Mouse (Mus musculus): ENCODE measurements at regions not wholly inside any gene's neighbourhood (a gene's known extent, or its start where the extent isn't known, plus 50 kb on each side); places are given as distances from the start of the nearest gene placed in this dataset.

GRCm38 (mm10) chr13:91305697-91306405 lies 82.1 kb upstream of the Atg10 start:
- no peak for DNase-seq (ENCODE audit: low read depth in 1 of 2, low spot score in 2 of 2)
- Histone ChIP-seq H3K27me3 (ENCODE audit: control insufficient read depth, insufficient read depth, low read length) (no peaks in the 10 kb centered on the region), H3K4me3 (ENCODE audit: extremely low read depth, insufficient read depth, insufficient read length) (no peak overlapping the region), H3K36me3 (ENCODE audit: control insufficient read depth, insufficient read depth, low read length) (no peaks in the 10 kb centered on the region), H3K4me1 (ENCODE audit: control insufficient read depth, insufficient read depth, insufficient read length) (no peaks in the 10 kb centered on the region), H3K27ac (ENCODE audit: insufficient read depth, low read length) (no peak overlapping the region)
- 78% methylated on average over 6 of the region's 6 CpGs for WGBS
- no peak for TF ChIP-seq CTCF (IDR thresholded peaks at IDR 0.05; ENCODE audit: extremely low read depth, insufficient read depth, insufficient read length, insufficient replicate concordance)
- no peak for TF ChIP-seq POLR2A (IDR thresholded peaks at IDR 0.05; ENCODE audit: low read depth, low read length)

- DNase-seq (ENCODE audit: low read depth in 1 of 2, low spot score in 2 of 2): no peak
- Histone ChIP-seq H3K4me3 (ENCODE audit: extremely low read depth, insufficient read depth, insufficient read length) (no peak overlapping the region), H3K36me3 (ENCODE audit: control insufficient read depth, insufficient read depth, low read length) (no peaks in the 10 kb centered on the region), H3K27me3 (ENCODE audit: control insufficient read depth, insufficient read depth, low read length) (no peaks in the 10 kb centered on the region), H3K27ac (ENCODE audit: insufficient read depth, low read length) (no peak overlapping the region), H3K4me1 (ENCODE audit: control insufficient read depth, insufficient read depth, insufficient read length) (no peaks in the 10 kb centered on the region)
- WGBS: 46% methylated on average over 4 of the region's 4 CpGs
- TF ChIP-seq POLR2A (IDR thresholded peaks at IDR 0.05; ENCODE audit: low read depth, low read length) (no peak), CTCF (IDR thresholded peaks at IDR 0.05; ENCODE audit: extremely low read depth, insufficient read depth, insufficient read length, insufficient replicate concordance) (no peak)
These were observed 82.8 kb upstream of the Atg10 start for GRCm38 (mm10) chr13:91306545-91306944.

DNA sequence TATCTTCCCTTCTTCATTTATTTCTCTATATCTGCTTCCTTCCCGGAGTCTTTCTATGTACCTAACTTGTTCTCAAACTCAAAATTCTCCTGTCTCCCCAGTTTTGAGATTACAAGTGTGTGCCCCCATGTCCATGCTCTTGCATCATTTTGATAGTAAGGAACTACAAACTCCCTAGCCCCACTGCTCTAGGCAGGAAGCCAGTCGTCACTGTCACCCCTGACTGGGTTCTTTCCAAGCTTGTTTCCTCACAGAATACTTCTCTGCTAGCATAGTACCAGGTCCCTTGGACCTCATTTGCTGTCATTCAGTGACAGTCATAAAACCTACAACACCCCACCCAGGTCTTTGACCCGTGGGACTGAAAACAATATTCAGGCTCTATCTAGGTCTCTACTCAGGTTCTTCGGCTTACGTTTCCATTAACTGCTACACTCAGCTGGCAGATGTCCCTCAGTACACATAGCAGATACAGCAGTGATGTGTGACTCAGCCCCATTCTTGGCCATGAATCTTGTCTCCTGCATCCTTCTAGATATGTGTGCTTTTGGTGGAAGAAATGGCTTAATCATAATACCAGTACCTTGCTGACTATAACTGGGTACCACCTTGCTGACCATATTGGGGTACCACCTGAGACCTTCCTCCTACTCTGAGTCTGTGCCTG lies 89.3 kb upstream of the Atg10 start:
- Histone ChIP-seq H3K36me3 (ENCODE audit: control insufficient read depth, insufficient read depth, low read length) (no peaks in the 10 kb centered on the region), H3K4me1 (ENCODE audit: control insufficient read depth, insufficient read depth, insufficient read length) (no peaks in the 10 kb centered on the region), H3K4me3 (ENCODE audit: extremely low read depth, insufficient read depth, insufficient read length) (no peak overlapping the region), H3K27ac (ENCODE audit: insufficient read depth, low read length) (no peak overlapping the region), H3K27me3 (ENCODE audit: control insufficient read depth, insufficient read depth, low read length) (no peaks in the 10 kb centered on the region)
- no peak for DNase-seq (ENCODE audit: low read depth in 1 of 2, low spot score in 2 of 2)
- 61% methylated on average over 5 of the region's 5 CpGs for WGBS
- TF ChIP-seq CTCF (IDR thresholded peaks at IDR 0.05; ENCODE audit: extremely low read depth, insufficient read depth, insufficient read length, insufficient replicate concordance): no peak
- no peak for TF ChIP-seq POLR2A (IDR thresholded peaks at IDR 0.05; ENCODE audit: low read depth, low read length)

- WGBS: 95% methylated on average over 6 of the region's 6 CpGs
- no peaks in the 10 kb centered on the region for H3K27me3 ChIP-seq (ENCODE audit: control insufficient read depth, insufficient read depth, low read length)
- TF ChIP-seq POLR2A (IDR thresholded peaks at IDR 0.05; ENCODE audit: low read depth, low read length) (no peak), CTCF (IDR thresholded peaks at IDR 0.05; ENCODE audit: extremely low read depth, insufficient read depth, insufficient read length, insufficient replicate concordance) (no peak)
These were observed 98.6 kb upstream of the Atg10 start for GRCm38 (mm10) chr13:91322331-91322730.

GRCm38 (mm10) chr13:91326834-91327233 lies 103.1 kb upstream of the Atg10 start:
- no peak overlapping the region for H3K27ac ChIP-seq (ENCODE audit: insufficient read depth, low read length)
- no peak overlapping the region for H3K4me3 ChIP-seq (ENCODE audit: extremely low read depth, insufficient read depth, insufficient read length)
- TF ChIP-seq POLR2A (IDR thresholded peaks at IDR 0.05; ENCODE audit: low read depth, low read length): no peak
- TF ChIP-seq CTCF (IDR thresholded peaks at IDR 0.05; ENCODE audit: extremely low read depth, insufficient read depth, insufficient read length, insufficient replicate concordance): no peak
- no peaks in the 10 kb centered on the region for H3K36me3 ChIP-seq (ENCODE audit: control insufficient read depth, insufficient read depth, low read length)
- H3K27me3 ChIP-seq (ENCODE audit: control insufficient read depth, insufficient read depth, low read length): no peaks in the 10 kb centered on the region
- no peak for DNase-seq (ENCODE audit: low read depth in 1 of 2, low spot score in 2 of 2)
- H3K4me1 ChIP-seq (ENCODE audit: control insufficient read depth, insufficient read depth, insufficient read length): no peaks in the 10 kb centered on the region
- 83% methylated on average over 3 of the region's 3 CpGs for WGBS

More at GRCm38 (mm10) chr13:91322331-91322730, 98.6 kb upstream of the Atg10 start:
- no peaks in the 10 kb centered on the region for H3K36me3 ChIP-seq (ENCODE audit: control insufficient read depth, insufficient read depth, low read length)
- H3K27ac ChIP-seq (ENCODE audit: insufficient read depth, low read length): no peak overlapping the region
- no peak for DNase-seq (ENCODE audit: low read depth in 1 of 2, low spot score in 2 of 2)
- H3K4me1 ChIP-seq (ENCODE audit: control insufficient read depth, insufficient read depth, insufficient read length): no peaks in the 10 kb centered on the region
- H3K4me3 ChIP-seq (ENCODE audit: extremely low read depth, insufficient read depth, insufficient read length): no peak overlapping the region

GRCm38 (mm10) chr13:91334283-91334682 lies 110.5 kb upstream of the Atg10 start:
- no peaks in the 10 kb centered on the region for H3K27me3 ChIP-seq (ENCODE audit: control insufficient read depth, insufficient read depth, low read length)
- no peak overlapping the region for H3K4me3 ChIP-seq (ENCODE audit: extremely low read depth, insufficient read depth, insufficient read length)
- DNase-seq (ENCODE audit: low read depth in 1 of 2, low spot score in 2 of 2): no peak
- TF ChIP-seq CTCF (IDR thresholded peaks at IDR 0.05; ENCODE audit: extremely low read depth, insufficient read depth, insufficient read length, insufficient replicate concordance): no peak
- TF ChIP-seq POLR2A (IDR thresholded peaks at IDR 0.05; ENCODE audit: low read depth, low read length): no peak
- no peak overlapping the region for H3K27ac ChIP-seq (ENCODE audit: insufficient read depth, low read length)
- no peaks in the 10 kb centered on the region for H3K4me1 ChIP-seq (ENCODE audit: control insufficient read depth, insufficient read depth, insufficient read length)
- H3K36me3 ChIP-seq (ENCODE audit: control insufficient read depth, insufficient read depth, low read length): no peaks in the 10 kb centered on the region

DNA sequence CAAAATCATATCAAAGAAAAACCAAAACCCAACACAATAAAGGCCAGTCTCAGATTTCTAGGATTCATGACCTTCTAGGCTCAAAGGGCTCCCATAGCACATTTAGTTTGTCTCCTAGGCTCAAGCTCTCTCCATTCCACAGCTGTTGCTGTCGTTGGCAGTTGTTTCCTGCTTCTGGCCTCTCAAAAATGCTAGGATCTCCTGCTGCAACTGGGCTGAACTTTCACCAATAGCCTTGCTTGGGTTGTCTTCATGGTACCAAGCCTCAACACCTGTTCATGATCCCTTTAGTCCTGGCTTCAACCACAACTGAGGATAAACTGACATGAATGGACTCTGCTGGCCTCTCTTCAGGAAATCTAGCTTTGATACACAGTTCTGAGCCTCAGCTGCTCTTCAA lies 115.9 kb upstream of the Ssbp2 start:
- Histone ChIP-seq H3K36me3 (ENCODE audit: control insufficient read depth, insufficient read depth, low read length) (no peaks in the 10 kb centered on the region), H3K4me1 (ENCODE audit: control insufficient read depth, insufficient read depth, insufficient read length) (no peaks in the 10 kb centered on the region), H3K27ac (ENCODE audit: insufficient read depth, low read length) (no peak overlapping the region), H3K27me3 (ENCODE audit: control insufficient read depth, insufficient read depth, low read length) (no peaks in the 10 kb centered on the region), H3K4me3 (ENCODE audit: extremely low read depth, insufficient read depth, insufficient read length) (no peak overlapping the region)
- TF ChIP-seq POLR2A (IDR thresholded peaks at IDR 0.05; ENCODE audit: low read depth, low read length) (no peak), CTCF (IDR thresholded peaks at IDR 0.05; ENCODE audit: extremely low read depth, insufficient read depth, insufficient read length, insufficient replicate concordance) (no peak)
- DNase-seq (ENCODE audit: low read depth in 1 of 2, low spot score in 2 of 2): no peak
- WGBS: 52% methylated on average over 1 of the region's 1 CpGs
